Mouse (Mus musculus): ENCODE results near the gene Sipa1l2. TPM values are rescaled to one million over a fixed set of nuclear protein-coding genes. Genes with fewer than 3 reads are reported as not detected.

Sipa1l2 gene
- polyA plus RNA-seq, 1 experiment from 2014 or later = 12.9 TPM

DNA sequence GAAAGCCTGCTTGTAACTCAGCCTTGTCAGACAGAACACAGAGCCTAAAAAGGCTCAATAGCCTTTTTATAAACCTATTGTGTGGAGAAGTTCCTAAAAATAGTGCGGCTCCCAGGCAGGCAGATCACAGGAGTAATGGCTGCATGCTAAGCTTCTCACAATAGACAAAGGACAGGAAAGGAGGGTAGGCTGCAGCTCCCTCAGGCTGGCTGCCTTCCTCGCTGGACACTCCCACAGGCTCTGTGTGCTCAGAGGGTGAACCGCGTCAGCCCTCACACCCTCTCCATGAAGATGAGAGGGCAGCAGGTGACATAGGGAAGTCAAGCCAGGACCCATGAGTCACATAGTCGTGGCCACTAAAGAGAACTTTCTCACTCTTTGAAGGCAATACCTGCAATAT is 55.7 kb downstream of the Sipa1l2 start:
- Histone ChIP-seq H3K4me2 (replicated peaks; ENCODE audit: low read depth, low read length) (no peak overlapping the region), H3K9me3 (ENCODE audit: control insufficient read depth, low read length) (no peaks in the 10 kb centered on the region), H3K27ac (ENCODE audit: low read depth, low read length) (no peak overlapping the region), H3K9ac (ENCODE audit: low read depth, low read length) (peak overlapping the region; percentile 23; the same call in 1 of the 2 replicates), H3K36me3 (ENCODE audit: control insufficient read depth, insufficient read depth, low read length) (no peaks in the 10 kb centered on the region), H3K4me1 (ENCODE audit: control insufficient read depth, insufficient read depth, low read length) (peaks cover 31% of the 10 kb centered on the region), H3K27me3 (ENCODE audit: control insufficient read depth, insufficient read depth, low read length) (no peaks in the 10 kb centered on the region), H3K4me3 (ENCODE audit: low read length) (no peak overlapping the region)
- WGBS = 21% methylated on average over 5 of the region's 5 CpGs
- no peak for ATAC-seq (ENCODE audit: low FRiP score, low TSS enrichment)

DNA sequence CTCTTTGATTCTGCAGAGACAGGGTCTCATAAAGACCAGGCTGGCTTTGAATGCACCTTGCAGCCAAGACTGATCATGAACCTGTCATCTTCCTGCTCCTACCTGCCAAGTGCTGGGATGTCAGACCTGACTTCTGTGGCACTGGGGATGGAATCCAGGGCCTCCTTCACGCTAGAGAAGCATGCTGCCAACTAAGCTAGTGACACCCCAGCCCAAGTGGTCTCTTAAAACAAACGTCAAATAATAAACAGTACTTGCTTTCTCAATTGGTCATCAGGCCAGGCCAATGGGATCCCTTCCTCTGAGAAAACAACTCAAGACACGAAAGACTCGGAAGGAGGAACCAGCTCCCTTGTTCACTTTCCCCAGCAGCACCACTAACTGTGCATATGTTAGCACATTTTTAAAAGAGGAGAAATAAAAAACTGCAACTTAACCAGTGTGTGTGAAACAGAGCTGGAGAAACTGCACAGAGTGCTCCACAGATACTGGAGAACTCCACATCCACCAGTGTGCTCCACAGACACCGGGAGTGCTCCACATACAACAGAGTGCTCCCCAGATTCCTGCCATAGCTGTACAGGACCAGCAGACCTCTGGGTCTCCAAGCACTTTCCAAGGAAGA is 56.3 kb downstream of the Sipa1l2 start:
- H3K27me3 ChIP-seq (ENCODE audit: control insufficient read depth, insufficient read depth, low read length) = no peaks in the 10 kb centered on the region
- ATAC-seq (ENCODE audit: low FRiP score, low TSS enrichment) = no peak
- H3K9ac ChIP-seq (ENCODE audit: low read depth, low read length) = peak overlapping the region; percentile 23; the same call in 1 of the 2 replicates
- peak overlapping the region; percentile 71; the same call in 1 of the 2 replicates for H3K27ac ChIP-seq (ENCODE audit: low read depth, low read length)
- WGBS = 67% methylated on average over 5 of the region's 5 CpGs
- no peak overlapping the region for H3K4me3 ChIP-seq (ENCODE audit: low read length)
- H3K4me1 ChIP-seq (ENCODE audit: control insufficient read depth, insufficient read depth, low read length) = peaks cover 29% of the 10 kb centered on the region
- no peaks in the 10 kb centered on the region for H3K9me3 ChIP-seq (ENCODE audit: control insufficient read depth, low read length)
- no peak overlapping the region for H3K4me2 ChIP-seq (replicated peaks; ENCODE audit: low read depth, low read length)
- no peaks in the 10 kb centered on the region for H3K36me3 ChIP-seq (ENCODE audit: control insufficient read depth, insufficient read depth, low read length)

DNA sequence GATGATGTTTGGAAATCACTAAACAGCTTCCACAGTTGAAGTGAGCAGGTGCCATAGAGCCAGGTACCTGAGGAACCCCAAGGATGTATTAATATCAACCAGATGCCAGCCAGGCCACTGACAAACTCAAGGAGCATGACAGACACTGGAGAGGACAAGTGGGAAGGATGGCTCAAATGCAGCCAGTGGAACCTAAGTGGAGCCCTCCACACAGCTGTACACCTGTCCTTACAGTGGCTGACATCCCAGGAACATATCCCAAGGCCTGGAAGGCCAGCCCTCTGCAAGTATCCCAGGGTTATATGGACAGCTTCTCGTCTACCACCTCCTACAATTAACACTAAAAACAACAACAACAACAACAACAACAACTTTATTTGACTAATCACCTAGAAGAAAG is 57.0 kb downstream of the Sipa1l2 start:
- Histone ChIP-seq H3K9ac (ENCODE audit: low read depth, low read length) (no peak overlapping the region), H3K4me3 (ENCODE audit: low read length) (no peak overlapping the region), H3K27me3 (ENCODE audit: control insufficient read depth, insufficient read depth, low read length) (no peaks in the 10 kb centered on the region), H3K27ac (ENCODE audit: low read depth, low read length) (no peak overlapping the region), H3K9me3 (ENCODE audit: control insufficient read depth, low read length) (no peaks in the 10 kb centered on the region), H3K36me3 (ENCODE audit: control insufficient read depth, insufficient read depth, low read length) (no peaks in the 10 kb centered on the region), H3K4me2 (replicated peaks; ENCODE audit: low read depth, low read length) (no peak overlapping the region), H3K4me1 (ENCODE audit: control insufficient read depth, insufficient read depth, low read length) (peaks cover 29% of the 10 kb centered on the region)
- ATAC-seq (ENCODE audit: low FRiP score, low TSS enrichment) = no peak
- 62% methylated on average over 1 of the region's 1 CpGs for WGBS

DNA sequence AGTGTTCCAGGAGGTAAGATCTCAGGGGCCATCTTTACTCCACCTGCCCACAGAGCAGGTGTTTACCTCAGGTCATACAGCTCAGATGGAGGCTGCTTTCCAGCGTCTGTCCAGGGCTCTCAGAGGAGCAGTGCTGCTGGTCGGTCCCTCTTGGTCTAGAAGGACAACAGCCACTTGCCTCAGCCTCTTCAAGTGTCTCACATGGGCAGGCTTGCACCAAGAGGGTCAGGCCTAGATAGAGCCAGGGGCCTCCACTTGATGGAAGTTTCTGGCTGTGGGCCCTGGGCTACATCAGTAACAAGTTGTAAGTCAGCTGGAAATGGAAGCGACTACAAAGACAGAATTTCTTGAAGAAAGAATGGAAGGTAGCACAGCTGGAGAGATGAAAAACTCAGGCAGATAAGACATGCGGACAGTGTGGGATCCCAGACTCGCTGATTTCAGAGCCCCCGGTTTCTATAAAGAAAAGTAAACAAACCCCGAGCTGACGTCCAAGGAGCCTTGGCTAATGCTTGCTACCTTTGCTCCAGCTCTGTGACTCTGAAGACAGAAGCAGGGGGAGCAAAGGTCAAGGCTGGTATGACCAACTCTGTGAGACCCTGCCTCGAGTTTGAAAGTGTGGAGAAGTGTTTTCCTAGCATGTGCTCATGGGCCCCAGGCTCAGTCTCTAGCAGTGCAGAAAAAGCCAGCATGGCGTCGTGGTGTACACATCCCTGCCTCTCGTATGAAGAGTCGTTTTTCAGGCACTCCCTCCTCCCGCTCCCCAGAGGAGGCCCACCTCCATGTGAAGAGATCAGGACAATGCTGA is 58.5 kb downstream of the Sipa1l2 start:
- Histone ChIP-seq H3K9ac (ENCODE audit: low read depth, low read length) (no peak overlapping the region), H3K27me3 (ENCODE audit: control insufficient read depth, insufficient read depth, low read length) (no peaks in the 10 kb centered on the region), H3K36me3 (ENCODE audit: control insufficient read depth, insufficient read depth, low read length) (no peaks in the 10 kb centered on the region), H3K4me2 (replicated peaks; ENCODE audit: low read depth, low read length) (no peak overlapping the region), H3K27ac (ENCODE audit: low read depth, low read length) (no peak overlapping the region), H3K4me1 (ENCODE audit: control insufficient read depth, insufficient read depth, low read length) (peaks cover 35% of the 10 kb centered on the region), H3K9me3 (ENCODE audit: control insufficient read depth, low read length) (no peaks in the 10 kb centered on the region), H3K4me3 (ENCODE audit: low read length) (no peak overlapping the region)
- 53% methylated on average over 14 of the region's 14 CpGs for WGBS
- ATAC-seq (ENCODE audit: low FRiP score, low TSS enrichment) = no peak

DNA sequence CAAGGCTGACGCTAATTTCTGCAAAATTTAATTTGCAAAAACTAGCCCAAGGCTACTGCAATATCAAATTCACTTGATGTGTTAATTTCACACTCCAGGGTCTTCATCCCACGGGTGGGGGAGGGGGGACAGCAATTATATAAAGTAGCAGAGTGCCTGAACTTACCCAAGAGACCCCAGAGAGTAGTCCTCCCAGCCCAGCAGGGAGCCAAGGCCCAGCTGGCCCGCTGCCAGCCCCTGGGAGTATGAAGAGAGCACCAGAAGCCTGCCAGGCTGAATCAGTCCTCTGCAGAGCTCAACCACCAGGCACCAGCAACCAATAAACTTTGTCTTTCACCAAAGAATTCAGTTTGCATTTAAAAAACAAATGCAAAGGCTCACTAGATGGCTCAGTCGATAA is 59.8 kb downstream of the Sipa1l2 start:
- no peak overlapping the region for H3K27ac ChIP-seq (ENCODE audit: low read depth, low read length)
- no peaks in the 10 kb centered on the region for H3K9me3 ChIP-seq (ENCODE audit: control insufficient read depth, low read length)
- no peak overlapping the region for H3K9ac ChIP-seq (ENCODE audit: low read depth, low read length)
- H3K27me3 ChIP-seq (ENCODE audit: control insufficient read depth, insufficient read depth, low read length) = no peaks in the 10 kb centered on the region
- H3K36me3 ChIP-seq (ENCODE audit: control insufficient read depth, insufficient read depth, low read length) = no peaks in the 10 kb centered on the region
- no peak overlapping the region for H3K4me2 ChIP-seq (replicated peaks; ENCODE audit: low read depth, low read length)
- peaks cover 38% of the 10 kb centered on the region for H3K4me1 ChIP-seq (ENCODE audit: control insufficient read depth, insufficient read depth, low read length)
- no peak overlapping the region for H3K4me3 ChIP-seq (ENCODE audit: low read length)
- WGBS = 31% methylated on average over 4 of the region's 4 CpGs
- ATAC-seq (ENCODE audit: low FRiP score, low TSS enrichment) = no peak

DNA sequence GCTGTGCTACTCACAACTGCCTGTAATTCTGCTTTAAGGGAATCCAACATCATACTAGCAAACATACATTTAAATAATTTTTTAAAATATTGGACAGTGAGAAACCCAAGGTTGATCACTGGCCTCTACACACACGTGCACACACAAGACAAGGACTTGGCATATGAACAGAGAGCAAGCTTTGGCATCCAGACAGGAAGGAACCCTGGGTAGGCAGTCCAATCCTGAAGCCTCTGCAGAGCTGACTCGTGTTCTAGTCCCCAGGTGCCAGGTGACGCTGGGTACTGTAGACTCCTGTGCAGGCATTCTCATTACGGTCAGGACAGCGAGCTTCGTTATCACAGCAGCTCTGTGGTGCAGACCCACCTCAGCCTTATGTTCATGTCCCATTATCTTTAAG is 60.4 kb downstream of the Sipa1l2 start:
- Histone ChIP-seq H3K4me1 (ENCODE audit: control insufficient read depth, insufficient read depth, low read length) (peaks cover 44% of the 10 kb centered on the region), H3K9me3 (ENCODE audit: control insufficient read depth, low read length) (no peaks in the 10 kb centered on the region), H3K9ac (ENCODE audit: low read depth, low read length) (no peak overlapping the region), H3K27me3 (ENCODE audit: control insufficient read depth, insufficient read depth, low read length) (no peaks in the 10 kb centered on the region), H3K36me3 (ENCODE audit: control insufficient read depth, insufficient read depth, low read length) (no peaks in the 10 kb centered on the region), H3K27ac (ENCODE audit: low read depth, low read length) (no peak overlapping the region), H3K4me2 (replicated peaks; ENCODE audit: low read depth, low read length) (no peak overlapping the region), H3K4me3 (ENCODE audit: low read length) (no peak overlapping the region)
- 89% methylated on average over 6 of the region's 6 CpGs for WGBS
- ATAC-seq (ENCODE audit: low FRiP score, low TSS enrichment) = no peak

DNA sequence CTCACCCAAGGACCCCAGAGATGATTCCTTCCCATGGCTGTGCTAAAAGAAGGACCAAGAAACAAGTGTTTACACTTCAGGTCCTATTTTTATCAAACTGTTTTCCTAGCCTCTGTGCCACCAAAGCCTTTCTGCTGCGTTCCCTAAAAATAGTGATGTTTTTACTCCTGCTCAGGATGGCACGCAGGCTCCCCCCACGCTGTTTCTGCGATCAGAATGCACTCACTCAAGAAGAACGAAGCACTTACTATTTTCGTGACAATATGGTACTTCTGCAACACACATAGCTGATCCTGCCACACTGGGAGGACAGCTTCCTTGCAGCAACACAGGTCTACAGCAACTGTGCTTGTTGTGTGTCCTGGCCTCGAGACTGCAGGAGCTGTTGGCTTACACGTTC is 62.3 kb downstream of the Sipa1l2 start:
- Histone ChIP-seq H3K36me3 (ENCODE audit: control insufficient read depth, insufficient read depth, low read length) (no peaks in the 10 kb centered on the region), H3K27me3 (ENCODE audit: control insufficient read depth, insufficient read depth, low read length) (no peaks in the 10 kb centered on the region), H3K27ac (ENCODE audit: low read depth, low read length) (no peak overlapping the region), H3K4me1 (ENCODE audit: control insufficient read depth, insufficient read depth, low read length) (peaks cover 44% of the 10 kb centered on the region), H3K9ac (ENCODE audit: low read depth, low read length) (no peak overlapping the region), H3K4me3 (ENCODE audit: low read length) (no peak overlapping the region), H3K4me2 (replicated peaks; ENCODE audit: low read depth, low read length) (no peak overlapping the region), H3K9me3 (ENCODE audit: control insufficient read depth, low read length) (no peaks in the 10 kb centered on the region)
- no peak for ATAC-seq (ENCODE audit: low FRiP score, low TSS enrichment)
- WGBS = 57% methylated on average over 8 of the region's 8 CpGs

DNA sequence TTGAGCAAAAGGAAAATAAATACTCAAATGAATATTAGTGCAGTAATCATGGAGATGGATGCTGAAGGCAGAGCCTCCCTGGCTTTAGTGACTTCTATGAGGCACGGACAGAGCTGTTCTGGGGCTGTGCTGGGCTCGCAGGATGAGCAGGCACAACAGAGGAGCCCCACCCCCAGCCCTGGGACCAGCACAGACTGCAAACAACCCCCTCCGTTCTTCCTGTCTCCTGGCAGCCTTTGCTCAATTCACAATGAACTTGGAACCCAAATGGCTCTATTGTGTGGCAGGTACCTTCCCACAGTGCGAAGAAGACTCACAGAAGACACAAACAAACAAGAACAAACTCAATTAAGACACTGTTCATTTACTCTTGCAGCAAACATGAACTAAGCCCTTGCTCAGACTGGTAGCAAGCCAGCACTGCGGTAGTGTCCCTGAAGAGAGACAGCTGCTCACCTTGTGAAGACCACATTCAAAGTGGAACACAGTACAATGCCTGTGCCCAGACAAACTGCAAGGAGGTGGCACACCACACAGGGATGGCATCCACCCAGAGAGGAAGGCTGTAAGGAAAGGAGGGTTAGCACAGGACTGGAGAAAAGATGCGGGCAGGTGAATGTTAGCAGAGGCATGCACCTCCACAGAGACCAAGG is 64.9 kb downstream of the Sipa1l2 start:
- ATAC-seq (ENCODE audit: low FRiP score, low TSS enrichment) = no peak
- Histone ChIP-seq H3K4me2 (replicated peaks; ENCODE audit: low read depth, low read length) (no peak overlapping the region), H3K27me3 (ENCODE audit: control insufficient read depth, insufficient read depth, low read length) (no peaks in the 10 kb centered on the region), H3K4me3 (ENCODE audit: low read length) (no peak overlapping the region), H3K9me3 (ENCODE audit: control insufficient read depth, low read length) (no peaks in the 10 kb centered on the region), H3K36me3 (ENCODE audit: control insufficient read depth, insufficient read depth, low read length) (no peaks in the 10 kb centered on the region), H3K27ac (ENCODE audit: low read depth, low read length) (no peak overlapping the region), H3K4me1 (ENCODE audit: control insufficient read depth, insufficient read depth, low read length) (peaks cover 30% of the 10 kb centered on the region), H3K9ac (ENCODE audit: low read depth, low read length) (no peak overlapping the region)
- WGBS = 41% methylated on average over 6 of the region's 6 CpGs

DNA sequence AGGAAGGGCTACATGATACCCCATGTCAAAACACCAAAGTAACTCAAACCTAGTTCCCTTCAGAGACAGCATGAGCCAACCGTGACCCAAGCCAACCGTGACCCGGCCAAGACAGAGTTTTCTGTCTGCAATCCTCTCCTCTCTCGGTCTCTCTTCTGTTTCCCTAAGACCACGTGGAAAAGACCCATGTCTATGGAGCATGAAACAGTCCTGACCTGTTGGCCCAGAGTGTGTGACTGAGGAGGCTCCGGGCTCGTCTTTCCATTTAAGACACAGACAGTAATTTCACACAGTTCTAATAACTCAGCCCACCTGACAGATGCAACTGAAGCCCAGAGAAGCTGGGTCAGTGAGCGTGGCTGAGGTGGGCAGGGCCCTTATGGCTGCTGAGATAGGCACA is 65.8 kb downstream of the Sipa1l2 start:
- ATAC-seq (ENCODE audit: low FRiP score, low TSS enrichment) = peak; percentile 86
- peaks cover 28% of the 10 kb centered on the region for H3K4me1 ChIP-seq (ENCODE audit: control insufficient read depth, insufficient read depth, low read length)
- no peak overlapping the region for H3K4me2 ChIP-seq (replicated peaks; ENCODE audit: low read depth, low read length)
- H3K9ac ChIP-seq (ENCODE audit: low read depth, low read length) = no peak overlapping the region
- no peaks in the 10 kb centered on the region for H3K27me3 ChIP-seq (ENCODE audit: control insufficient read depth, insufficient read depth, low read length)
- no peaks in the 10 kb centered on the region for H3K36me3 ChIP-seq (ENCODE audit: control insufficient read depth, insufficient read depth, low read length)
- no peak overlapping the region for H3K27ac ChIP-seq (ENCODE audit: low read depth, low read length)
- no peak overlapping the region for H3K4me3 ChIP-seq (ENCODE audit: low read length)
- H3K9me3 ChIP-seq (ENCODE audit: control insufficient read depth, low read length) = no peaks in the 10 kb centered on the region
- 40% methylated on average over 8 of the region's 8 CpGs for WGBS
